Mouse (Mus musculus): Measurements from ENCODE around the gene Esam. TPM values are rescaled to one million over a fixed set of nuclear protein-coding genes. Genes with fewer than 3 reads are reported as not detected.

Esam gene
- 10 to 100 TPM; 19.7 to 21.4 TPM for total RNA-seq (2021)
- long read RNA-seq, experiment 1, transcript Esam-201 (7 exons, 1,865 nt): major isoform, 30 of 35 reads
- long read RNA-seq, experiment 1, partial matches to known transcripts: 0 of 35 reads
- long read RNA-seq, experiment 1, other reads (novel, unspliced or antisense): 5 of 35 reads
- long read RNA-seq, experiment 2, transcript Esam-201 (7 exons, 1,865 nt): major isoform, 19 of 26 reads
- long read RNA-seq, experiment 2, partial matches to known transcripts: 3 of 26 reads
- long read RNA-seq, experiment 2, other reads (novel, unspliced or antisense): 3 of 26 reads

GRCm38 (mm10) chr9:37527396-37528224, at the start of gene Esam:
Gene Esam (plus strand): TSS chr9:37528078.
- DNase-seq (ENCODE audit: low spot score in 2 of 2): no peak

- DNase-seq (ENCODE audit: low spot score in 2 of 2): no peak
These were observed 42.7 kb upstream of the Esam start for GRCm38 (mm10) chr9:37485146-37485545.

GRCm38 (mm10) chr9:37488041-37488440, 39.8 kb upstream of the Esam start:
- DNase-seq (ENCODE audit: low spot score in 2 of 2): no peak

- DNase-seq (ENCODE audit: low spot score in 2 of 2): peak; percentile 88 to 92
These were observed 39.1 kb upstream of the Esam start, which contains the start of gene Msantd2 for GRCm38 (mm10) chr9:37488611-37489396. Gene Msantd2 (plus strand): TSS chr9:37489319.

GRCm38 (mm10) chr9:37489446-37490120, 38.3 kb upstream of the Esam start:
- DNase-seq (ENCODE audit: low spot score in 2 of 2): peak; percentile 16 to 27

GRCm38 (mm10) chr9:37495761-37496160, 32.1 kb upstream of the Esam start:
- DNase-seq (ENCODE audit: low spot score in 2 of 2): no peak

GRCm38 (mm10) chr9:37496325-37496724, 31.6 kb upstream of the Esam start:
- DNase-seq (ENCODE audit: low spot score in 2 of 2): no peak

GRCm38 (mm10) chr9:37500201-37500600, 27.7 kb upstream of the Esam start:
- no peak for DNase-seq (ENCODE audit: low spot score in 2 of 2)

- DNase-seq (ENCODE audit: low spot score in 2 of 2): no peak
These were observed 26.7 kb upstream of the Esam start for GRCm38 (mm10) chr9:37501170-37501569.

GRCm38 (mm10) chr9:37504348-37504747, 23.5 kb upstream of the Esam start:
- DNase-seq (ENCODE audit: low spot score in 2 of 2): no peak

- no peak for DNase-seq (ENCODE audit: low spot score in 2 of 2)
These were observed 21.9 kb upstream of the Esam start for GRCm38 (mm10) chr9:37506023-37506422.

- DNase-seq (ENCODE audit: low spot score in 2 of 2): no peak
These were observed 15.8 kb upstream of the Esam start for GRCm38 (mm10) chr9:37512097-37512496.

- DNase-seq (ENCODE audit: low spot score in 2 of 2): no peak
These were observed 13.4 kb upstream of the Esam start for GRCm38 (mm10) chr9:37514456-37514855.

- no peak for DNase-seq (ENCODE audit: low spot score in 2 of 2)
These were observed 10.4 kb upstream of the Esam start for GRCm38 (mm10) chr9:37517467-37517866.

- no peak for DNase-seq (ENCODE audit: low spot score in 2 of 2)
These were observed 8.9 kb upstream of the Esam start for GRCm38 (mm10) chr9:37518991-37519390.

- no peak for DNase-seq (ENCODE audit: low spot score in 2 of 2)
These were observed 7.9 kb upstream of the Esam start for GRCm38 (mm10) chr9:37519995-37520394.

GRCm38 (mm10) chr9:37525461-37525860, 2.4 kb upstream of the Esam start:
- DNase-seq (ENCODE audit: low spot score in 2 of 2): no peak

- DNase-seq (ENCODE audit: low spot score in 2 of 2): no peak
These were observed 1.2 kb upstream of the Esam start for GRCm38 (mm10) chr9:37526443-37527395.

- no peak for DNase-seq (ENCODE audit: low spot score in 2 of 2)
These were observed 520 bp downstream of the Esam start for GRCm38 (mm10) chr9:37528225-37528970.

Data from left cerebral cortex, adult 18-20 months (tissue).